Mouse (Mus musculus) liver, embryonic 15.5 days (tissue): Measurements from ENCODE around the gene Tmem28. TPM values are rescaled to one million over a fixed set of nuclear protein-coding genes. Genes with fewer than 3 reads are reported as not detected.

Experiments used
- ATAC-seq: fragments of 200-750 bp; cut with Nextera tagmentation; 2 replicates; pipeline ENCODE4 v1.8.0; 2017; ENCODE audit warnings: moderate number of reproducible peaks, mild to moderate bottlenecking, moderate library complexity; ENCODE audit not compliant: insufficient read depth
- H3K27ac ChIP-seq: fragments of 300-500 bp; sonication (generic); replicated peaks from 2 replicates; pipeline ENCODE4 v1.5.1; 2015; ENCODE audit warnings: mild to moderate bottlenecking, inconsistent platforms
- H3K27me3 ChIP-seq: fragments of 300-500 bp; sonication (generic); 2 replicates; pipeline ENCODE4 v1.6.1; 2015; ENCODE audit warnings: mild to moderate bottlenecking, inconsistent platforms
- H3K36me3 ChIP-seq: fragments of 300-500 bp; sonication (generic); replicated peaks from 2 replicates; pipeline ENCODE4 v1.6.1; 2015; ENCODE audit warnings: moderate library complexity, mild to moderate bottlenecking, inconsistent platforms
- H3K4me1 ChIP-seq: fragments of 300-500 bp; sonication (generic); replicated peaks from 2 replicates; pipeline ENCODE4 v1.6.1; 2015; ENCODE audit warnings: inconsistent platforms
- H3K4me2 ChIP-seq: fragments of 300-500 bp; sonication (generic); 2 replicates; pipeline ENCODE4 v1.6.1; 2015; ENCODE audit warnings: moderate library complexity, mild to moderate bottlenecking, inconsistent platforms
- H3K4me3 ChIP-seq: fragments of 300-500 bp; sonication (generic); replicated peaks from 2 replicates; pipeline ENCODE4 v1.5.1; 2015; ENCODE audit warnings: mild to moderate bottlenecking, inconsistent platforms
- H3K9ac ChIP-seq: fragments of 300-500 bp; sonication (generic); 2 replicates; pipeline ENCODE4 v1.6.1; 2015; ENCODE audit warnings: moderate library complexity, mild to moderate bottlenecking, inconsistent platforms
- H3K9me3 ChIP-seq: fragments of 300-500 bp; sonication (generic); replicated peaks from 2 replicates; pipeline ENCODE4 v1.6.1; 2016; ENCODE audit warnings: inconsistent platforms
- WGBS: fragments of 180-500 bp; shearing (Covaris S2); methylation state at CpG from one replicate; pipeline ENCODE4 v1.1.7; 2015; ENCODE audit warnings: mixed read lengths; ENCODE audit not compliant: insufficient replicate concordance; 5-methylcytosine and 5-hydroxymethylcytosine counted together
- polyA plus RNA-seq: library from polyadenylated mRNA; unstranded; fragments of >200 nt; fragmentation: Nextera tagmentation; extraction: Ambion mirVana; gene quantifications from 2 replicates; pipeline ENCODE4 v1.2.1, GENCODE M21; 2015

Gene Tmem28
- polyA plus RNA-seq, 1 experiment from 2014 or later, result not detected

DNA sequence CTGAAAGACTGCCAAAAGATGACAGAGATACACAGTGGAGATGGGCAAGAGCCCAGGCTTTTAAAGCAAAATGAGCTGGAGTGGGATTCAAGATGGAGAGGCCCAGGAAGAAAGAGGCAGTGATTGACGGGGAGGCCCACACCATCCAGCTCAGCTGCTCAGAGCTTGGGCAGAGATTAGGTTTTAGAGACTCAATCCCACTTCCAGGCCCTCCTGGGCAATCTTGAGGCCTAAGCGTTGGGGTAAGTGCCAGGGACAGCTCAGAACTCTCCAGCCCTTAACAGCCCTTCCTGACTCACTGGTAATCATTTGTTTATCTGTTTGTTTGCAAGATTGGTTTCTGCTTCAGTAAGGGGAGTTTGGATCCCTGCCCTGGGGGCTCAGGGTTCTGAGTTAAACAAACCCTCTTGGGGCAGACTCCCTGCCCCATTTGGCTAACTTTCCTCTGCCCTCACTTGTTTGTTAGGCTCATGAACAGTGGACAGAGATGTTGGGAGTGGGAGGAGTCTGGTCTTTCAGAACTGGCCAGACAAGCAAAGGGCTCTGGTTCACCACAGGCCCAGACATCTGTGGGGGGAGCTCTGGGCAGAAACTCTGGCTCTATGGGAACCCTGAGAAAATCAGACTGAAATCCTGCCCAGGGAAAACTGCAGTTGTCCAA lies 52.6 kb downstream of the Tmem28 start:
- H3K27me3 ChIP-seq, result no peaks in the 10 kb centered on the region
- H3K4me1 ChIP-seq, result no peaks in the 10 kb centered on the region
- no peak overlapping the region for H3K9ac ChIP-seq
- no peak for ATAC-seq
- no peak overlapping the region for H3K27ac ChIP-seq
- H3K36me3 ChIP-seq, result no peaks in the 10 kb centered on the region
- H3K4me3 ChIP-seq, result no peak overlapping the region
- 39% methylated on average over 2 of the region's 2 CpGs for WGBS
- H3K4me2 ChIP-seq, result no peak overlapping the region
- no peaks in the 10 kb centered on the region for H3K9me3 ChIP-seq

DNA sequence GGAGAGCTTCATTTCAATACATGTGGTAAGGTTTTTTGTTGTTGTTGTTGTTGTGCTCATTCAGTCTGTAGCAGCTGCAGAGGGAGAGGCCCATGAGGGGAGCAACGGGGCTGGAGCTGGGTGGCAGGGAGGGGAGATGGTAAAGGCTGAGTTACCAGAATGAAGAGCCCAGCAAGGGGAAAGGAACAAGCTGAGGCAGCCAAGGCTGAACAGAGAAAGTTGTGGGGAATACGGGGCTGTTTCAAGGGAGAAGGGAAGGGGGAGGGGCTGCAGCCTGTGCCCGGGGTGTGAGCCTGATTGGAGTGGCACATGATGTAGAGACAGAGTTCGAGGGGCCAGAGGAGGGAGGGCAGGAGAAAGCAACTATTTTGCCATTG lies 53.1 kb downstream of the Tmem28 start:
- no peak overlapping the region for H3K4me2 ChIP-seq
- H3K9ac ChIP-seq, result no peak overlapping the region
- ATAC-seq, result no peak
- WGBS, result 21% methylated on average over 4 of the region's 4 CpGs
- H3K27ac ChIP-seq, result no peak overlapping the region
- H3K4me3 ChIP-seq, result no peak overlapping the region
- no peaks in the 10 kb centered on the region for H3K4me1 ChIP-seq
- no peaks in the 10 kb centered on the region for H3K9me3 ChIP-seq
- no peaks in the 10 kb centered on the region for H3K36me3 ChIP-seq
- H3K27me3 ChIP-seq, result no peaks in the 10 kb centered on the region

DNA sequence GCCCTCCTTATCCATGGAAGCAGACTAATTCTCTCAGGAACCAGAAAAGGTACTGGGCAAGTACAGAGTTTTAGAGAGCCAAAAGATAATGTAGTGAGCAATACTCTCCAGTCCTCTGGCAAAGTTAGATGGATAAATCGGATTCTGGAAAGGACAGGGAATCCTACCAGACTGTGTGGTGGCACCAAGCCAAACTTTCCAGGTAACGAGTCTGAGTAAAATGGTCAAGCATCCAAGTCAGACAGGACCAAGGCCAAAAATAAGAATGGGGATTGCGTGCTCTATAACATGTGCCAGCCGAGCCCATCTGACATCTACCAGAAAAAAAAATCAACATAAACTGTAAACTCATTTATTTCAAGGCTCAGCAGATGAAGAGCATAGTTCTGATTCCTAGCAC lies 56.0 kb downstream of the Tmem28 start:
- H3K4me2 ChIP-seq, result no peak overlapping the region
- H3K9ac ChIP-seq, result no peak overlapping the region
- no peak for ATAC-seq
- H3K9me3 ChIP-seq, result no peaks in the 10 kb centered on the region
- H3K36me3 ChIP-seq, result no peaks in the 10 kb centered on the region
- H3K4me1 ChIP-seq, result no peaks in the 10 kb centered on the region
- 60% methylated on average over 4 of the region's 4 CpGs for WGBS
- H3K27me3 ChIP-seq, result no peaks in the 10 kb centered on the region; the same call in 1 of the 2 replicates
- no peak overlapping the region for H3K27ac ChIP-seq
- no peak overlapping the region for H3K4me3 ChIP-seq

DNA sequence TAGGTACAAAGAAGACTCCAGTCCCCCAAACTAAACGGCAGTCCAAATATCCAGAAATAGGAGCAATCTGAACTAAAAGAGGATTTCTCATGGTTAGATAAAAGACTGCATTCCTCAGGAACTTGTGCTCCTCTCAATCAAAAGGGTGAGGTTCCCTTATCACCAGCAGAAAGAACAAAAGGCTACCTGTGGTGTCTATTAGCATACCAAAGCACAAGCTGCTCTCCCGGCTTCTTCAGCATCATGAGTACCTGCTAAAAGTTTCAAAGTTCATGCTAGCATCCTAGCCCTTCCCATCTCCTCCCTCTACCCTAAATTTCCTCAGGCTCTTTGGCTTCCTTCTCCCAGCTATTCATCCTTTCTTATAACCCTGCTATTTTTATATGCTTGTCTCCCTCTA lies 62.6 kb downstream of the Tmem28 start:
- Histone ChIP-seq H3K9ac (no peak overlapping the region), H3K9me3 (no peaks in the 10 kb centered on the region), H3K4me2 (no peak overlapping the region), H3K4me3 (no peak overlapping the region), H3K27me3 (no peaks in the 10 kb centered on the region; the same call in 1 of the 2 replicates), H3K36me3 (no peaks in the 10 kb centered on the region), H3K27ac (no peak overlapping the region), H3K4me1 (no peaks in the 10 kb centered on the region)
- no peak for ATAC-seq
- 54% methylated on average over 2 of the region's 2 CpGs for WGBS

Other genes with a start within 250 kb of the Tmem28 start
- 0.79 and 0.86 TPM in 2 replicates for gene Eda, start 154.6 kb downstream of the Tmem28 start, polyA plus RNA-seq